Mouse (Mus musculus) heart, postnatal 0 days (tissue): ENCODE data around the gene Smoc2. TPM values are rescaled to one million over a fixed set of nuclear protein-coding genes. Genes with fewer than 3 reads are reported as not detected.

Experiments
- ATAC-seq: fragments of 200-750 bp; cut with Nextera tagmentation; 2 replicates; pipeline ENCODE4 v1.8.0; 2017; ENCODE audit warnings: low read depth, moderate number of reproducible peaks, moderate library complexity; ENCODE audit not compliant: insufficient read depth
- DNase-seq: peaks from one replicate; pipeline ENCODE4 v3.0.0-alpha.2; 2016; ENCODE audit warnings: low spot score
- H3K27ac ChIP-seq: fragments of 300-500 bp; sonication (generic); 2 replicates; pipeline ENCODE4 v1.5.1; 2014; ENCODE audit warnings: low read depth, mild to moderate bottlenecking
- H3K27me3 ChIP-seq: fragments of 300-500 bp; sonication (generic); 2 replicates; pipeline ENCODE4 v1.6.1; 2014; ENCODE audit warnings: low read length, mixed read lengths; ENCODE audit not compliant: control insufficient read depth, insufficient read depth
- H3K36me3 ChIP-seq: fragments of 300-500 bp; sonication (generic); replicated peaks from 2 replicates; pipeline ENCODE4 v1.6.1; 2014; ENCODE audit warnings: low read length, mixed read lengths; ENCODE audit not compliant: control insufficient read depth, insufficient read depth
- H3K4me1 ChIP-seq: fragments of 300-500 bp; sonication (generic); 2 replicates; pipeline ENCODE4 v1.6.1; 2014; ENCODE audit warnings: antibody characterized with exemption; ENCODE audit not compliant: control insufficient read depth, insufficient read depth
- H3K4me2 ChIP-seq: fragments of 300-500 bp; sonication (generic); 2 replicates; pipeline ENCODE4 v1.6.1; 2014; ENCODE audit warnings: low read depth, mild to moderate bottlenecking, low read length, moderate library complexity
- H3K4me3 ChIP-seq: fragments of 300-500 bp; sonication (generic); 2 replicates; pipeline ENCODE4 v1.5.1; 2014; ENCODE audit warnings: low read depth, low read length
- H3K9ac ChIP-seq: fragments of 300-500 bp; sonication (generic); replicated peaks from 2 replicates; pipeline ENCODE4 v1.6.1; 2014; ENCODE audit warnings: low read depth, low read length, mixed read lengths
- H3K9me3 ChIP-seq: fragments of 300-500 bp; sonication (generic); replicated peaks from 2 replicates; pipeline ENCODE4 v1.6.1; 2016; ENCODE audit warnings: low read length; ENCODE audit not compliant: control insufficient read depth
- CTCF ChIP-seq: IDR thresholded peaks from 2 replicates; pipeline ENCODE4 v1.5.1; 2016; ENCODE audit warnings: antibody characterized with exemption, control low read depth, low read depth
- EP300 ChIP-seq: IDR thresholded peaks from 2 replicates; pipeline ENCODE4 v1.6.1; 2016; ENCODE audit warnings: antibody characterized with exemption, low read depth
- WGBS: fragments of 180-500 bp; shearing (Covaris S2); extraction: QIAGEN DNeasy Blood & Tissue Kit; methylation state at CpG from one replicate; pipeline ENCODE4 v1.1.7; 2014; 5-methylcytosine and 5-hydroxymethylcytosine counted together
- polyA plus RNA-seq: library from polyadenylated mRNA; unstranded; fragments of >200 nt; fragmentation: Nextera tagmentation; extraction: Ambion mirVana; gene quantifications from 2 replicates; pipeline ENCODE4 v1.2.1, GENCODE M21; 2015
- total RNA-seq: library from RNA; depleted of rRNA; stranded (reverse); fragments of >200 nt; gene quantifications from 2 replicates; pipeline ENCODE4 v1.2.3, GENCODE M21; 2014; ENCODE audit warnings: low replicate concordance

Smoc2 gene
- total and polyA plus RNA-seq, 2 experiments from 2014 or later = 22.0 to 24.7 TPM

- H3K27me3 ChIP-seq = 0 out of 2 replicates have a peak, but pooled peaks cover 23% of the 10 kb centered on the region
- 79% methylated on average over 2 of the region's 2 CpGs for WGBS
- ATAC-seq (no peak), DNase-seq (no peak)
- no peaks in the 10 kb centered on the region for H3K4me1 ChIP-seq
- no peaks in the 10 kb centered on the region for H3K36me3 ChIP-seq
- no peak overlapping the region for H3K4me2 ChIP-seq
- no peak overlapping the region for H3K27ac ChIP-seq
- H3K4me3 ChIP-seq = no peak overlapping the region
- H3K9me3 ChIP-seq = no peaks in the 10 kb centered on the region
- no peak overlapping the region for H3K9ac ChIP-seq
- TF ChIP-seq CTCF (no peak), EP300 (no peak)
Measured at GRCm38 (mm10) chr17:14340736-14341135, 61.4 kb downstream of the Smoc2 start.

GRCm38 (mm10) chr17:14342511-14342910 lies 63.2 kb downstream of the Smoc2 start:
- 0 out of 2 replicates have a peak, but pooled peaks cover 23% of the 10 kb centered on the region for H3K27me3 ChIP-seq
- H3K4me2 ChIP-seq = no peak overlapping the region
- no peak overlapping the region for H3K27ac ChIP-seq
- H3K4me3 ChIP-seq = no peak overlapping the region
- no peak overlapping the region for H3K9ac ChIP-seq
- DNase-seq = no peak
- H3K9me3 ChIP-seq = no peaks in the 10 kb centered on the region
- 18% methylated on average over 8 of the region's 8 CpGs for WGBS
- no peak for ATAC-seq
- TF ChIP-seq CTCF (no peak), EP300 (no peak)
- H3K36me3 ChIP-seq = no peaks in the 10 kb centered on the region
- H3K4me1 ChIP-seq = no peaks in the 10 kb centered on the region

GRCm38 (mm10) chr17:14343442-14343841 lies 64.1 kb downstream of the Smoc2 start:
- no peaks in the 10 kb centered on the region for H3K9me3 ChIP-seq
- no peak for DNase-seq
- TF ChIP-seq EP300 (no peak), CTCF (no peak)
- H3K4me3 ChIP-seq = no peak overlapping the region
- no peak overlapping the region for H3K4me2 ChIP-seq
- 75% methylated on average over 12 of the region's 12 CpGs for WGBS
- H3K36me3 ChIP-seq = no peaks in the 10 kb centered on the region
- H3K27ac ChIP-seq = no peak overlapping the region
- no peaks in the 10 kb centered on the region for H3K4me1 ChIP-seq
- H3K27me3 ChIP-seq = 0 out of 2 replicates have a peak, but pooled peaks cover 23% of the 10 kb centered on the region
- no peak overlapping the region for H3K9ac ChIP-seq
- no peak for ATAC-seq

GRCm38 (mm10) chr17:14345556-14345955 lies 66.2 kb downstream of the Smoc2 start:
- H3K27ac ChIP-seq = no peak overlapping the region
- H3K9me3 ChIP-seq = no peaks in the 10 kb centered on the region
- ATAC-seq (no peak), DNase-seq (no peak)
- no peaks in the 10 kb centered on the region for H3K4me1 ChIP-seq
- 0 out of 2 replicates have a peak, but pooled peaks cover 23% of the 10 kb centered on the region for H3K27me3 ChIP-seq
- no peak for TF ChIP-seq EP300
- TF ChIP-seq CTCF = no peak
- H3K9ac ChIP-seq = no peak overlapping the region
- no peak overlapping the region for H3K4me2 ChIP-seq
- no peaks in the 10 kb centered on the region for H3K36me3 ChIP-seq
- 57% methylated on average over 4 of the region's 4 CpGs for WGBS
- H3K4me3 ChIP-seq = no peak overlapping the region

GRCm38 (mm10) chr17:14346891-14347290 lies 67.6 kb downstream of the Smoc2 start:
- no peak overlapping the region for H3K27ac ChIP-seq
- TF ChIP-seq EP300 (no peak), CTCF (no peak)
- ATAC-seq (no peak), DNase-seq (no peak)
- H3K27me3 ChIP-seq = 0 out of 2 replicates have a peak, but pooled peaks cover 13% of the 10 kb centered on the region
- H3K4me2 ChIP-seq = no peak overlapping the region
- 67% methylated on average over 3 of the region's 3 CpGs for WGBS
- no peaks in the 10 kb centered on the region for H3K9me3 ChIP-seq
- H3K4me1 ChIP-seq = no peaks in the 10 kb centered on the region
- no peak overlapping the region for H3K4me3 ChIP-seq
- no peaks in the 10 kb centered on the region for H3K36me3 ChIP-seq
- no peak overlapping the region for H3K9ac ChIP-seq

- Histone ChIP-seq H3K9me3 (no peaks in the 10 kb centered on the region), H3K9ac (no peak overlapping the region), H3K4me3 (no peak overlapping the region), H3K4me2 (no peak overlapping the region), H3K27ac (no peak overlapping the region), H3K4me1 (no peaks in the 10 kb centered on the region), H3K27me3 (0 out of 2 replicates have a peak, but pooled peaks cover 6% of the 10 kb centered on the region), H3K36me3 (no peaks in the 10 kb centered on the region)
- DNase-seq (no peak), ATAC-seq (no peak)
- TF ChIP-seq EP300 (no peak), CTCF (no peak)
- 61% methylated on average over 6 of the region's 6 CpGs for WGBS
Measured at GRCm38 (mm10) chr17:14349086-14349814, 69.9 kb downstream of the Smoc2 start.
